Mouse (Mus musculus) activated CD4-positive, CD25-positive, alpha-beta regulatory T cell, adult 4 months (primary cell): ENCODE results near the gene Barhl1. TPM values are rescaled to one million over a fixed set of nuclear protein-coding genes. Genes with fewer than 3 reads are reported as not detected.

ENCODE experiments used
- ATAC-seq: one replicate; pipeline ENCODE4 v1.8.0; 2017
- polyA plus RNA-seq, 2 experiments: library from polyadenylated mRNA; unstranded; fragments of 100-300 nt; shearing (Covaris generic); gene quantifications; one replicate each; pipeline ENCODE4 v1.2.1; 2017

The Barhl1 gene
- polyA plus RNA-seq, 2 experiments from 2014 or later, result not detected

DNA sequence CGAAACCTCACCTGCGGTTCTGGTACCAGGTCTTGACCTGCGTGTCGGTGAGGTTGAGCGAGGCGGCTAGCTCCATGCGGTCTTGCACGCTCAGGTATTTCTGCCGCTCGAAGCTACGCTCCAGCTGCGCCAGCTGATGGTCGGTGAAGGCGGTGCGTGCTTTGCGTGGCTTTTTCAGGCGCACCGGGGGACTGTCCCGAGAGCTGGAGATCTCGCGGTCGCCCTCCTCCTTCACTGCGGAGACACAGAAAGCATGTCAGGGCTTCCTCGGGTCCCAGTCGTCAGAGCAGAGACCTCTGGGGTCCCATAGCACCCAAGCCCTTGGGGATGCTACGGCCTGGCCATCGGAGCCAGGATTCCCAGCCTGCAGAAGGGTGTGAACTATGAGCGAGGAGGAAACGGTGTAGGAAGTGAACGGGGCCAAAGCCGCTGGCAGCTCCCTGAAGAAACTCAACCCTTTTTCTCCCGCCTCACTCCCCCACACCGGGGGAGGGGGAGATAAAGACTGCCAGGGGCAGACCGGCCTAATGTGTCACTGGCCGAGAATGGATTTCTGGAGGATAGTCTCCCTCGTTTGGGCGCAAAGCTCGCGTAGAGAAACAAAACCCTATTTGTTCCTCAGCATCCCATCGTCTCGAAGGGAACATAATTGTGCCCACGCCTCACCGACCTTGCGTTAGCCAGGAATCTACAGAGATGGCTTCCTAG, 5.0 kb downstream of the Barhl1 start:
- no peak for ATAC-seq

DNA sequence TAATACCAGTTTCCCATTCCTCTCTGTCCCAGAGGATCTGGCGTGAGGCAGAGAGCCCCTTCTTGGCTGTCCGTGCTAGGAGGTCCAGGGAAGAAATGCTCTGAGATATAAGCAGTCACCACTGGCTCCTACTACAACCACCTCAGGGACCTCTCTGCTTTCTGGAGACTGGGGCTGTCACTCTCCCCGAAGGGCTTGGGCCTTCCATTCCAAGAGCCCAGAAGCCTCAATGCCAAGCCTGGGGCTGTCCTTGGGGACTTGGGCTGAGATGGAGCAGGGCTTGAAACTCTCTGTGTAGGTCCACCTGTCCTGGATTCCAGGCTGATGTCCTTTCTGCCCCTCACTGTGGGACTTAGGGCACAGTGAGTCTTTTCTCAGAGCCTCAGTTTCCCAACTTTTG, 5.6 kb downstream of the Barhl1 start:
- ATAC-seq, result no peak

GRCm38 (mm10) chr2:28909818-28910710, 6.4 kb downstream of the Barhl1 start:
- no peak for ATAC-seq

- ATAC-seq, result no peak
These were observed 7.2 kb downstream of the Barhl1 start for GRCm38 (mm10) chr2:28909186-28909817.

- no peak for ATAC-seq
These were observed 7.9 kb downstream of the Barhl1 start for GRCm38 (mm10) chr2:28908389-28909153.

DNA sequence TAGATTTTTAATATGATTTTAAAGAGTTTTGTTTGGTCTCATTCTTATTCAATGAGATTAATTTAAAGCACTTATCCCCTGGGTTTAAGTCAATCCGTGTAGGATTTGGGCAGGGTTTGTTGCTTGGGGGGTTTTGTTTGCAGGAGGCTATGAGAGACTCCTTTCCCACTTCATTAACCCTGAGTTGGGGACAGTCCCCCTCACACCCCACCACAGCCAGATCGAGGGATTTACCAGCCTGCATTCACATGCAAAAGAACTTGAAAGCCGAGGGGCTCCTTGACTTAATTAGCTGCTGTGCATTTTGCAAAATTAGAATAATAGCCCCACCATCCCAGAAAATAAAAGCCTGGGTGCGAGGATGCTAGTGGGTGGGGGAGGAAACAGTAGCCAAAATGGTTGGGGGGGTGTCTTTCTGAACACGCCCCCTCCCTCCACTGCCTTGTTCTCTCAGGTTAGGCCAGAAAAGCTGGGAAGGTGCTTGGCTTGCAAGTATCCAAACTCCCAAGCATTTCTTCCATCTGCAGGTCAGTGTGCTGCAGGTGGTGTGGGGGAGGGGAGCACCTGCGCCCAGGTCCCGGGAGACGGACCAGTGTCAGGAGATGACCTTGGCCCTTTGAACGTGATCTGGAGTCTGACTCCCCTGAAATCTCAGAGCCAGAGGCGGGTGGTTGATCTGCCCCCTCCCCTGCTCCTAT, 8.6 kb downstream of the Barhl1 start:
- ATAC-seq, result no peak

DNA sequence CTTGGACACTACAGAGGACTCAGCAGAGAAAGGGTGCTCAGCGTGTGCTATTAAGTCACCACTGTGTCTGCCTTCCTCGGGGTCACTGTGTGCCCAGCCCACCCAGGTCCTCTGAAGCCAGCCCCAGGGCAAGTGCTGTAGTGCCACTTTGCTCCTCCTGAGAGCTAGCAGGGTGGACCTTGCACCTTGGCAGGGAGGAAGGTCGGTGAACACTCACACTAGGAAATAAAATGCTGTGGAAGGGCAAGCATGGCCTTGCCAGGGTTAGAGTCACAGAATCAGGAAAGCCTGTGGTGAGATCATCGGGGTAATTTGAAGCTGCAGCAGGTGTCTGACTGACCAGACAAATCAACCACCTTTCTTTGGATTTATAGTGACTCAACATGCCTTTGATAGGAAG, 10.9 kb downstream of the Barhl1 start:
- ATAC-seq, result no peak

GRCm38 (mm10) chr2:28904786-28905185, 11.7 kb downstream of the Barhl1 start:
- no peak for ATAC-seq

DNA sequence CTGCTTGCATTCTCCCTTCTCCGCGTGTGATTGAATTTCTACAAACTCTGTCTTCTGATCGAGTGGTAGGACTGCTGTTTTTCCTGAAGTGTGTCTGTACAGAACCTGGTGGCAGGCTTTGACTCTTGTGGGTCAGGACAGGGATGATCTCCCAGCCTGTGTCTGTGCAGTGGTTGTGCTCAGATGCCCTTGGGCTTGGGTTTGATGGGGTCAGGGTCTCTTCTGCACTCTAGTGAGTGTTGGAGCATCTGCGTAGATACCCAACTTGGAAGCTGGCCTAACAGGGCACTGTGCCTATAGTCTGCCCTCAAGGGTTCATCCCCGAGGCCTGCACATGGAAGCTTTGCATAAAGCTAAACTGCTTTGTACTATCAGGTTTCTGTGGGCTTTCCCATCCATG, 12.6 kb downstream of the Barhl1 start:
- no peak for ATAC-seq

GRCm38 (mm10) chr2:28902291-28902690, 14.2 kb downstream of the Barhl1 start:
- ATAC-seq, result no peak

- no peak for ATAC-seq
These were observed 19.0 kb downstream of the Barhl1 start for GRCm38 (mm10) chr2:28897340-28897899.

DNA sequence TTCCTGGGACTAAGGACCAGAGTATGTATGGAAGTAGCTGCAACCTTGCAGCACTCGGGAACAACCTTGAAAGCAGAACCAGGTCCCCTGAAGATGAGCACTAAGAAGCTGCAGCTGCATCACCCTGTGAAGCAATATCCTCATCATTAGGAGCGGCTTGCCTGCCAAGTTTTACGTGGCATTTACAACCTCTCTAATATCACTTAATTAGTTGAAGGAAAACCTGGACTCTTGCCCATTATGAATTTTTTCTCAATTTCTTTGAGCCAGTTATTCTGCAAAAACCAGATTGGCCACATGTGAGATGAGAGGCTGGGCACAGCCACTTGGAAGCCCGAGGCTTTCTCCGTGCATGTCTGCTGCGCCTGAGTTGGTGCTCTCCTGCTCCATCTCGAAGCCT, 20.6 kb downstream of the Barhl1 start:
- ATAC-seq, result no peak

DNA sequence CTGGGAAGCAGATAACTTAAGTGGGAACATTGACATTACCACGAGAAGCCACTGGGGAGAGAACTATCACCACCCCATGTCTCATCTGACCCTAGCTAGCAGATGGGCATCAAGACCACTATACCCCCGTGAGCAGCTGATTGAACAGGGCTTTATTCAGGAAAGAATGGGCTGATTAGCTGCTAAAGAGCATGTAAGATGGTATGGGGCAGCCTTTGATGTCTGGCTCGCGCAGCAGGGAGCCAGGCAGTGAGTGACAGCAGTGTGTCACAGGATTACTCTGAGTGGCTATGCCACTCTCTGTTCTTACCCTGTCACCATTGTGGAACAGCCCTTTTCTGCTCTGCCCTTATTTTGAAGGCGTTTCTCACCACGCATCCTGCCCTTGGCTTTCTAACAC, 22.9 kb downstream of the Barhl1 start:
- ATAC-seq, result no peak

GRCm38 (mm10) chr2:28892796-28893195, 23.7 kb downstream of the Barhl1 start:
- no peak for ATAC-seq

GRCm38 (mm10) chr2:28884914-28885313, 31.6 kb downstream of the Barhl1 start:
- ATAC-seq, result no peak

DNA sequence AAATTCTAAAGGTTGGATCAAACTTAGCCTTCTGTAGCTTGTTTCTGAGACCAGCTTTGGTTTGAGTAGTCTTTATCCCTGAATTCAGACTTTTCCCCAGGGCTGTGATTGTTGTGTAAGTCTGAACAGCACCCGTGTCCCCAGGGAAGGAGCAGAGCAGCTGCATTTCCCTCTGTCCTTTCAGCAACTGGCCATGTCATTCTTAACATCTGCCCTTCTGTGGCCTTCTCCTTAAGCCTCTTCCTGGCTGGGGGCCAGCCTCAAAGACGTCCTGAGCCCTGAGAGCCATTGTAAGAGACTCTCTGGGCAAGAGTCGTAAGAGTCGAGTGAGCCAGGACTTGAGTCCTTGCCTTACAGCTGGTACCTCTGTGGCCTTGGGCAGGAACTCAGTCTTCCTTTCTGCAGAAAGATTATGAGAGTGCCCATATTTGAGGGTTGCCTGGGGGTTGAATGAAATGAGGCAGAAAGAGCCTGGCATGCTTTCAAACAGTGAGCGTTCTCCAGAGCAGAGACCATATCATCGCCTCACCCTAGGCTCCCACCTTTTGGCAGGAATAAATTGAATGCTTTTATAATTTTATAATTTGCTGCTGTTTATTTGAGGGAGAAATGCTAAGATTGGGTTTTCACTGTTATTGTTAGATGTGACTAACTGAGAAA, 33.5 kb downstream of the Barhl1 start:
- no peak for ATAC-seq

DNA sequence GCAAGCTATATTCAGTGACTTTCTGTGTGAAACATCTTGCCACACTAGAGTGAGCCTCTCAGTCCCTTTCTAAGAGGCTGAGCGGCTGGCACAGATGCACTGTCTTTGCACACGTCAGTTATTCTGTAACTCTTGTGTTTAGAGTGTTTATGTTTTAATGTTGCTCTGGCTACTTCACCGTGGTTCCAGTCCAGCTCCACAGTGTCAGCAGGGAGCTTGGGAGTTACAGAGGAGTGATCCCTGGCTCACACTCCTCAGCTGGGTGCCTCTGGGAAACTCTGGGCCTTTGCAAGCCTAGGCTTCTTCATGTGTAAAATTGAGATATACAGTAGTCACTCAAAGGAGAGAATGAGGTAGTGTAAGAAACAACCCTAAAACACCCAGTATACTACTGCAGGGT, 34.4 kb downstream of the Barhl1 start:
- no peak for ATAC-seq

DNA sequence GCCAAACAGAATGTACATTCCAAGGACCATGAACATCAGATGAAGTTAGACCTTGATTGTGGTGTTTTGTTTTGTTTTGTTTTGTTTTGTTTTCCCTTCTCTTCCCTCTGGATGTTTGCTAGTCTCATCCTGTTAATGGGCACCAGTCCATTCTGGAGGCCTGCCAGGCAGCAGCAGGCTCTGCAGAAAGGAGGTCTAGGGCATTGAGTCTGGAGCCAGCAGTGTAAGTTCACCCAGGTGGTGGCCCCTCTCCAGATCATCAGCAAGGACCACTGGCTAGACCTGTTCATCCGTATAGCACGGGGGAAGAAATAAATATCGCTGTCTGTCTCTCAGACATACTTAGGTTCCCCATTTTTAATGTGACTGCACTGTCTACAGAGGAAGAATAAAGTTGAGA, 35.2 kb downstream of the Barhl1 start:
- no peak for ATAC-seq

- no peak for ATAC-seq
These were observed 40.9 kb downstream of the Barhl1 start for GRCm38 (mm10) chr2:28875554-28875953.

- no peak for ATAC-seq
These were observed 49.0 kb downstream of the Barhl1 start for GRCm38 (mm10) chr2:28867495-28867894.

- ATAC-seq, result no peak
These were observed 52.6 kb downstream of the Barhl1 start for GRCm38 (mm10) chr2:28863857-28864256.
